Mouse (Mus musculus) MEL (cell line): ENCODE data around the gene Tnnc2. TPM values are rescaled to one million over a fixed set of nuclear protein-coding genes. Genes with fewer than 3 reads are reported as not detected.

ENCODE experiments used
- DNase-seq: peaks from one replicate; pipeline ENCODE4 v3.0.0; 2011; ENCODE audit warnings: low read depth, low spot score
- H3K27ac ChIP-seq: 2 replicates; pipeline ENCODE4 v1.5.1; 2012; ENCODE audit warnings: low read depth, mild to moderate bottlenecking, control low read depth, low read length, moderate library complexity; ENCODE audit not compliant: control insufficient read depth
- H3K27me3 ChIP-seq, 2 experiments: fragments of 150-350 bp in 1 of 2; sonication (generic) in 1 of 2; 2 replicates each; pipeline ENCODE4 v1.6.1; 2012; ENCODE audit warnings: low read length in 2 of 2, mild to moderate bottlenecking in 2 of 2, improper control_type of control experiment in 1 of 2, moderate library complexity in 1 of 2; ENCODE audit not compliant: insufficient read depth in 2 of 2, control insufficient read depth in 1 of 2
- H3K36me3 ChIP-seq, 2 experiments: 2 replicates each; pipeline ENCODE4 v1.6.1; 2012 to 2014; ENCODE audit warnings: low read length in 2 of 2, improper control_type of control experiment in 1 of 2, inconsistent platforms in 1 of 2, mild to moderate bottlenecking in 1 of 2; ENCODE audit not compliant: insufficient read depth in 2 of 2, control insufficient read depth in 1 of 2
- H3K4me1 ChIP-seq, 2 experiments: fragments of 150-350 bp in 1 of 2; sonication (generic) in 1 of 2; 2 replicates each; pipeline ENCODE4 v1.6.1; 2012; ENCODE audit warnings: low read length in 2 of 2, improper control_type of control experiment in 1 of 2, mild to moderate bottlenecking in 1 of 2; ENCODE audit not compliant: insufficient read depth in 2 of 2, control insufficient read depth in 1 of 2
- H3K4me3 ChIP-seq, 2 experiments: fragments of 150-350 bp in 1 of 2; sonication (generic) in 1 of 2; 2 replicates each; pipeline ENCODE4 v1.5.1; 2012; ENCODE audit warnings: low read depth in 2 of 2, low read length in 2 of 2, mild to moderate bottlenecking in 2 of 2, moderate library complexity in 2 of 2, control low read depth in 1 of 2, improper control_type of control experiment in 1 of 2; ENCODE audit not compliant: control insufficient read depth in 1 of 2, insufficient read depth in 1 of 2
- H3K79me2 ChIP-seq: 2 replicates; pipeline ENCODE4 v1.6.1; 2012; ENCODE audit warnings: mild to moderate bottlenecking, low read length, moderate library complexity; ENCODE audit not compliant: control insufficient read depth, poor library complexity, insufficient read depth
- H3K9ac ChIP-seq: 2 replicates; pipeline ENCODE4 v1.6.1; 2012; ENCODE audit warnings: low read depth, mild to moderate bottlenecking, control low read depth, low read length, moderate library complexity; ENCODE audit not compliant: control insufficient read depth, poor library complexity, severe bottlenecking
- H3K9me3 ChIP-seq: fragments of 150-350 bp; sonication (generic); replicated peaks from 2 replicates; pipeline ENCODE4 v1.6.1; 2012; ENCODE audit warnings: mild to moderate bottlenecking, low read length, improper control_type of control experiment, moderate library complexity; ENCODE audit not compliant: insufficient read depth
- CHD1 ChIP-seq: IDR thresholded peaks from 2 replicates; pipeline ENCODE4 v1.6.1; 2012; ENCODE audit warnings: low read depth, mild to moderate bottlenecking, inconsistent platforms, low read length, improper control_type of control experiment
- CTCF ChIP-seq, 3 experiments: IDR thresholded peaks in 2 of 3; conservative IDR thresholded peaks in 1 of 3; 2 replicates each; pipeline ENCODE4 v1.5.1; 2011 to 2012; ENCODE audit warnings: low read length in 3 of 3, low read depth in 2 of 3, mild to moderate bottlenecking in 2 of 3, improper control_type of control experiment in 1 of 3, inconsistent platforms in 1 of 3, mixed read lengths in 1 of 3, moderate library complexity in 1 of 3; ENCODE audit not compliant: control insufficient read depth in 1 of 3, insufficient read depth in 1 of 3, poor library complexity in 1 of 3, severe bottlenecking in 1 of 3
- E2F4 ChIP-seq: IDR thresholded peaks from 2 replicates; pipeline ENCODE4 v1.6.1; 2011; ENCODE audit warnings: low read depth, low read length, improper control_type of control experiment, borderline replicate concordance
- ELF1 ChIP-seq: IDR thresholded peaks from 2 replicates; pipeline ENCODE4 v1.6.1; 2014; ENCODE audit warnings: low read depth, mild to moderate bottlenecking, inconsistent platforms, low read length, improper control_type of control experiment, moderate library complexity
- ETS1 ChIP-seq: IDR thresholded peaks from 2 replicates; pipeline ENCODE4 v1.6.1; 2012; ENCODE audit warnings: low read depth, mild to moderate bottlenecking, inconsistent platforms, low read length, improper control_type of control experiment, moderate library complexity
- JUND ChIP-seq: IDR thresholded peaks from 2 replicates; pipeline ENCODE4 v1.6.1; 2011; ENCODE audit warnings: low read depth, mild to moderate bottlenecking, improper control_type of control experiment, low read length
- KAT2A ChIP-seq: conservative IDR thresholded peaks from 2 replicates; pipeline ENCODE4 v1.6.1; 2012; ENCODE audit warnings: low read depth, low read length, improper control_type of control experiment, inconsistent platforms
- MAZ ChIP-seq: IDR thresholded peaks from 2 replicates; pipeline ENCODE4 v1.6.1; 2012; ENCODE audit warnings: low read depth, mild to moderate bottlenecking, inconsistent platforms, low read length, improper control_type of control experiment
- MEF2A ChIP-seq: IDR thresholded peaks from 2 replicates; pipeline ENCODE4 v1.6.1; 2014; ENCODE audit warnings: low read depth, mild to moderate bottlenecking, inconsistent platforms, low read length, improper control_type of control experiment; ENCODE audit not compliant: poor library complexity, insufficient replicate concordance, severe bottlenecking; ENCODE audit errors: extremely low read depth
- NRF1 ChIP-seq: IDR thresholded peaks from 2 replicates; pipeline ENCODE4 v1.6.1; 2014; ENCODE audit warnings: low read depth, mild to moderate bottlenecking, inconsistent platforms, low read length, improper control_type of control experiment, moderate library complexity; ENCODE audit not compliant: poor library complexity, insufficient read depth, severe bottlenecking
- POLR2AphosphoS2 ChIP-seq: IDR thresholded peaks from 2 replicates; pipeline ENCODE4 v1.6.1; 2011; ENCODE audit warnings: low read length, improper control_type of control experiment
- RAD21 ChIP-seq: IDR thresholded peaks from 2 replicates; pipeline ENCODE4 v1.6.1; 2011; ENCODE audit warnings: mild to moderate bottlenecking, low read depth, low read length, improper control_type of control experiment
- SIN3A ChIP-seq: IDR thresholded peaks from 2 replicates; pipeline ENCODE4 v1.6.1; 2012; ENCODE audit warnings: low read length, improper control_type of control experiment, inconsistent platforms
- UBTF ChIP-seq: IDR thresholded peaks from 2 replicates; pipeline ENCODE4 v1.6.1; 2012; ENCODE audit warnings: low read depth, mild to moderate bottlenecking, inconsistent platforms, low read length, improper control_type of control experiment, moderate library complexity, borderline replicate concordance; ENCODE audit not compliant: insufficient read depth
- USF1 ChIP-seq: IDR thresholded peaks from 2 replicates; pipeline ENCODE4 v1.6.1; 2014; ENCODE audit warnings: low read depth, mild to moderate bottlenecking, inconsistent platforms, low read length, improper control_type of control experiment, moderate library complexity
- USF2 ChIP-seq, 2 experiments: IDR thresholded peaks; 2 replicates each; pipeline ENCODE4 v1.6.1; 2011 to 2012; ENCODE audit warnings: improper control_type of control experiment in 2 of 2, low read length in 2 of 2, borderline replicate concordance in 1 of 2, inconsistent platforms in 1 of 2, low read depth in 1 of 2, mild to moderate bottlenecking in 1 of 2; ENCODE audit not compliant: insufficient read depth in 1 of 2
- ZC3H11A ChIP-seq: IDR thresholded peaks from 2 replicates; pipeline ENCODE4 v1.6.1; 2012; ENCODE audit warnings: low read depth, mild to moderate bottlenecking, inconsistent platforms, low read length, improper control_type of control experiment
- ZKSCAN1 ChIP-seq: IDR thresholded peaks from 2 replicates; pipeline ENCODE4 v1.6.1; 2012; ENCODE audit warnings: low read depth, mild to moderate bottlenecking, inconsistent platforms, low read length, improper control_type of control experiment, moderate library complexity
- ZMIZ1 ChIP-seq: IDR thresholded peaks from 2 replicates; pipeline ENCODE4 v1.6.1; 2012; ENCODE audit warnings: low read depth, mild to moderate bottlenecking, inconsistent platforms, low read length, improper control_type of control experiment, moderate library complexity
- ZNF384 ChIP-seq: IDR thresholded peaks from 2 replicates; pipeline ENCODE4 v1.6.1; 2012; ENCODE audit warnings: low read depth, mild to moderate bottlenecking, inconsistent platforms, low read length, improper control_type of control experiment
- polyA plus RNA-seq, 2 experiments: library from polyadenylated mRNA; stranded (reverse) in 1 of 2; unstranded in 1 of 2; fragments of >175 nt in 1 of 2; fragments of >200 nt in 1 of 2; gene quantifications; 2 replicates each; pipeline versions ENCODE4 v1.2.1 to v1.2.4; 2012; ENCODE audit warnings: low replicate concordance in 2 of 2, low read depth in 1 of 2; ENCODE audit not compliant: insufficient read length in 2 of 2, insufficient read depth in 1 of 2, missing spikeins in 1 of 2
- total RNA-seq: library from RNA; depleted of rRNA; stranded (reverse); fragments of 300-350 nt; gene quantifications from 2 replicates; pipeline ENCODE4 v1.2.3, GENCODE M21; 2012

Gene Tnnc2
- total and polyA plus RNA-seq, 3 experiments = not detected

DNA sequence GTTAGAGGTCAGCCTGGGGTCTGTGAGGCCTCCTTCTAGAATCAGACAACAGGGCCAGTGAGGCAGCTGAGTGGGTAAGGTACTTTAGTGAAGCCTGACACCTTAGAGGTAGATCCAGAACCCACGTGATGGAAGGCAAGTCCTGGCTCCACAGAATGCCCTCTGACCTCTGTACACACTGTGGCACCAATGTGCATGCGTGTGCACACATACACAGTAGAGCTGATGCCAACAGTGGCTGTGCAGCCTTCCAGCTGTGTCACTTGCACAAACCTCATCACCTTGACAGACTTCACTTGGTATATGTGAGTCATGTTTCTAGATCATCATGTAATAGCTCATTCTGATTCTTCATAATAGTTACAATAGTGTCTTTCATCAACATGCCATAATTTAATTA, 27.3 kb downstream of the Tnnc2 start:
- Histone ChIP-seq H3K27ac (no peak overlapping the region), H3K4me3 (no peak overlapping the region), H3K9me3 (no peaks in the 10 kb centered on the region), H3K9ac (no peak overlapping the region), H3K27me3 (no peaks in the 10 kb centered on the region), H3K4me1 (no peaks in the 10 kb centered on the region), H3K79me2 (peaks cover 5% of the 10 kb centered on the region; the same call in 1 of the 2 replicates), H3K36me3 (peaks cover 0 to 31% of the 10 kb centered on the region in 2 experiments; a peak in 2 of 4 replicates)
- DNase-seq = no peak
- no peak for TF ChIP-seq ZC3H11A
- no peak for TF ChIP-seq USF1
- no peak for TF ChIP-seq E2F4
- TF ChIP-seq USF2 (IDR thresholded peaks at IDR 0.05; ENCODE audit: borderline replicate concordance in 1 of 2, insufficient read depth in 1 of 2, low read depth in 1 of 2, low read length in 2 of 2) = no peak
- no peak for TF ChIP-seq MEF2A
- no peak for TF ChIP-seq JUND
- no peak for TF ChIP-seq ZKSCAN1
- no peak for TF ChIP-seq POLR2AphosphoS2
- TF ChIP-seq CTCF (IDR thresholded peaks at IDR 0.05 in 2 of 3, conservative IDR thresholded peaks at IDR 0.05 in 1 of 3; ENCODE audit: control insufficient read depth in 1 of 3, insufficient read depth in 1 of 3, low read depth in 2 of 3, low read length in 3 of 3, poor library complexity in 1 of 3, severe bottlenecking in 1 of 3) = no peak
- TF ChIP-seq UBTF = no peak
- TF ChIP-seq RAD21 = no peak
- no peak for TF ChIP-seq CHD1
- no peak for TF ChIP-seq ZMIZ1
- TF ChIP-seq KAT2A = no peak
- TF ChIP-seq ZNF384 = no peak
- no peak for TF ChIP-seq SIN3A
- TF ChIP-seq NRF1 = no peak

- TF ChIP-seq E2F4 (no peak), MAZ (no peak), ETS1 (no peak), ELF1 (no peak)
- H3K36me3 ChIP-seq = peaks cover 12 to 21% of the 10 kb centered on the region in 2 experiments
- no peak overlapping the region for H3K27ac ChIP-seq
- no peaks in the 10 kb centered on the region for H3K9me3 ChIP-seq
- no peak overlapping the region for H3K4me3 ChIP-seq
- H3K79me2 ChIP-seq = peaks cover 18% of the 10 kb centered on the region
- no peak overlapping the region for H3K9ac ChIP-seq
- H3K4me1 ChIP-seq = peaks cover 7 to 17% of the 10 kb centered on the region in 2 experiments
- H3K27me3 ChIP-seq = no peaks in the 10 kb centered on the region
- DNase-seq = no peak
Measured at GRCm38 (mm10) chr2:164748991-164749390, 30.8 kb downstream of the Tnnc2 start.
